Mouse (Mus musculus) midbrain, embryonic 16.5 days (tissue): ENCODE data around the gene Dhrs2. TPM values are rescaled to one million over a fixed set of nuclear protein-coding genes. Genes with fewer than 3 reads are reported as not detected.

Experiments used
- ATAC-seq: fragments of 200-750 bp; cut with Nextera tagmentation; 2 replicates; pipeline ENCODE4 v1.8.0; 2017; ENCODE audit warnings: moderate TSS enrichment
- H3K27ac ChIP-seq: fragments of 300-500 bp; sonication (generic); 2 replicates; pipeline ENCODE4 v1.5.1; 2014; ENCODE audit warnings: mild to moderate bottlenecking, low read length, mixed read lengths
- H3K27me3 ChIP-seq: fragments of 300-500 bp; sonication (generic); 2 replicates; pipeline ENCODE4 v1.6.1; 2014; ENCODE audit warnings: low read depth, low read length, mixed read lengths; ENCODE audit not compliant: control insufficient read depth, insufficient read depth
- H3K36me3 ChIP-seq: fragments of 300-500 bp; sonication (generic); 2 replicates; pipeline ENCODE4 v1.6.1; 2014; ENCODE audit warnings: mild to moderate bottlenecking, low read length, moderate library complexity, mixed read lengths; ENCODE audit not compliant: control insufficient read depth, insufficient read depth
- H3K4me1 ChIP-seq: fragments of 300-500 bp; sonication (generic); 2 replicates; pipeline ENCODE4 v1.6.1; 2014; ENCODE audit warnings: mild to moderate bottlenecking, low read length, mixed read lengths; ENCODE audit not compliant: control insufficient read depth, insufficient read depth
- H3K4me2 ChIP-seq: fragments of 300-500 bp; sonication (generic); 2 replicates; pipeline ENCODE4 v1.6.1; 2014; ENCODE audit warnings: mild to moderate bottlenecking, low read length, mixed read lengths
- H3K4me3 ChIP-seq: fragments of 300-500 bp; sonication (generic); 2 replicates; pipeline ENCODE4 v1.5.1; 2014; ENCODE audit warnings: low read depth, mild to moderate bottlenecking, low read length, moderate library complexity, mixed read lengths
- H3K9ac ChIP-seq: fragments of 300-500 bp; sonication (generic); 2 replicates; pipeline ENCODE4 v1.6.1; 2014; ENCODE audit warnings: low read depth, low read length, mixed read lengths
- H3K9me3 ChIP-seq: fragments of 300-500 bp; sonication (generic); replicated peaks from 2 replicates; pipeline ENCODE4 v1.6.1; 2014; ENCODE audit warnings: mild to moderate bottlenecking, low read length, mixed read lengths; ENCODE audit not compliant: control insufficient read depth, poor library complexity, severe bottlenecking
- WGBS: fragments of 180-500 bp; shearing (Covaris S2); extraction: QIAGEN DNeasy Blood & Tissue Kit; methylation state at CpG from one replicate; pipeline ENCODE4 v1.1.7; 2014; 5-methylcytosine and 5-hydroxymethylcytosine counted together
- polyA plus RNA-seq: library from polyadenylated mRNA; unstranded; fragments of >200 nt; fragmentation: Nextera tagmentation; extraction: Ambion mirVana; gene quantifications from 2 replicates; pipeline ENCODE4 v1.2.1, GENCODE M21; 2015

Dhrs2 gene
- polyA plus RNA-seq, 1 experiment from 2014 or later = 0.57 TPM

- Histone ChIP-seq H3K9me3 (no peaks in the 10 kb centered on the region), H3K27ac (no peak overlapping the region), H3K9ac (no peak overlapping the region), H3K4me2 (no peak overlapping the region), H3K4me3 (no peak overlapping the region), H3K4me1 (no peaks in the 10 kb centered on the region), H3K36me3 (no peaks in the 10 kb centered on the region), H3K27me3 (no peaks in the 10 kb centered on the region)
- no peak for ATAC-seq
- WGBS = 38% methylated on average over 1 of the region's 1 CpGs
These were observed 1.4 kb downstream of the Dhrs2 start for GRCm38 (mm10) chr14:55223172-55223571.

GRCm38 (mm10) chr14:55234639-55235038, 12.8 kb downstream of the Dhrs2 start:
- H3K4me1 ChIP-seq = no peaks in the 10 kb centered on the region
- H3K36me3 ChIP-seq = no peaks in the 10 kb centered on the region
- no peaks in the 10 kb centered on the region for H3K27me3 ChIP-seq
- no peak overlapping the region for H3K4me3 ChIP-seq
- H3K9ac ChIP-seq = no peak overlapping the region
- no peak for ATAC-seq
- no peak overlapping the region for H3K27ac ChIP-seq
- no peak overlapping the region for H3K4me2 ChIP-seq
- no peaks in the 10 kb centered on the region for H3K9me3 ChIP-seq
- WGBS = 92% methylated on average over 11 of the region's 11 CpGs

GRCm38 (mm10) chr14:55236685-55237084, 14.9 kb downstream of the Dhrs2 start:
- H3K4me3 ChIP-seq = no peak overlapping the region
- H3K4me2 ChIP-seq = no peak overlapping the region
- H3K4me1 ChIP-seq = no peaks in the 10 kb centered on the region
- no peaks in the 10 kb centered on the region for H3K36me3 ChIP-seq
- no peaks in the 10 kb centered on the region for H3K9me3 ChIP-seq
- WGBS = 79% methylated on average over 2 of the region's 2 CpGs
- H3K27me3 ChIP-seq = no peaks in the 10 kb centered on the region
- ATAC-seq = no peak
- H3K9ac ChIP-seq = no peak overlapping the region
- H3K27ac ChIP-seq = no peak overlapping the region

DNA sequence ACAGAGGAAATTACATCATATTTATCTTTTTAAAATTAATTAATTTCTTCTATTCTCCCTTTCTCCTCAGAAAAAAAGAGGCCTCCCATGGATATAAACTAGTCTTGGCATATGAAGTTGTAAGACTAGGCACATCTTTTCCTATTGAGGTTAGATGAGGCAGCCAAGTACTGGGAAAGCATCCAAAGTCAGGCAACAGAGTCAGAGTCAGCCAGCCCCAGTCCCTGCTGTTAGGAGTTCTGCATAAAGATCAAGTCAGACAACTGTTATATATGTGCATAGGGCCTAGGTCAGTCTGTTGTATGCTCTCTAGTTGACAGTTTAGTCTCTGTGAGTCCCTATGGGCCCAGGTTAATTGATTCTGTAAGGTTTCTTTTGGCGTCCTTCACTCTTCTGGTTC, 20.9 kb downstream of the Dhrs2 start:
- Histone ChIP-seq H3K27me3 (no peaks in the 10 kb centered on the region), H3K9ac (no peak overlapping the region), H3K9me3 (no peaks in the 10 kb centered on the region), H3K4me2 (no peak overlapping the region), H3K4me1 (peaks cover 5% of the 10 kb centered on the region; the same call in 1 of the 2 replicates), H3K36me3 (no peaks in the 10 kb centered on the region), H3K4me3 (no peak overlapping the region), H3K27ac (no peak overlapping the region)
- no peak for ATAC-seq
- WGBS = 89% methylated on average over 1 of the region's 1 CpGs

GRCm38 (mm10) chr14:55247181-55247580, 25.4 kb downstream of the Dhrs2 start:
- Histone ChIP-seq H3K4me3 (no peak overlapping the region), H3K36me3 (no peaks in the 10 kb centered on the region), H3K9ac (no peak overlapping the region), H3K4me2 (no peak overlapping the region), H3K27me3 (no peaks in the 10 kb centered on the region), H3K9me3 (no peaks in the 10 kb centered on the region), H3K27ac (no peak overlapping the region), H3K4me1 (peaks cover 5% of the 10 kb centered on the region; the same call in 1 of the 2 replicates)
- no peak for ATAC-seq
- 25% methylated on average over 6 of the region's 6 CpGs for WGBS

GRCm38 (mm10) chr14:55248284-55248683, 26.5 kb downstream of the Dhrs2 start:
- Histone ChIP-seq H3K4me1 (peaks cover 5% of the 10 kb centered on the region; the same call in 1 of the 2 replicates), H3K9ac (no peak overlapping the region), H3K4me3 (no peak overlapping the region), H3K27ac (no peak overlapping the region), H3K36me3 (no peaks in the 10 kb centered on the region), H3K9me3 (no peaks in the 10 kb centered on the region), H3K27me3 (no peaks in the 10 kb centered on the region), H3K4me2 (no peak overlapping the region)
- WGBS = 81% methylated on average over 6 of the region's 6 CpGs
- no peak for ATAC-seq

GRCm38 (mm10) chr14:55253580-55253979, 31.8 kb downstream of the Dhrs2 start:
- 81% methylated on average over 4 of the region's 4 CpGs for WGBS
- Histone ChIP-seq H3K4me1 (no peaks in the 10 kb centered on the region), H3K27ac (no peak overlapping the region), H3K9ac (no peak overlapping the region), H3K36me3 (no peaks in the 10 kb centered on the region), H3K27me3 (no peaks in the 10 kb centered on the region), H3K9me3 (no peaks in the 10 kb centered on the region), H3K4me3 (no peak overlapping the region), H3K4me2 (no peak overlapping the region)
- ATAC-seq = no peak

DNA sequence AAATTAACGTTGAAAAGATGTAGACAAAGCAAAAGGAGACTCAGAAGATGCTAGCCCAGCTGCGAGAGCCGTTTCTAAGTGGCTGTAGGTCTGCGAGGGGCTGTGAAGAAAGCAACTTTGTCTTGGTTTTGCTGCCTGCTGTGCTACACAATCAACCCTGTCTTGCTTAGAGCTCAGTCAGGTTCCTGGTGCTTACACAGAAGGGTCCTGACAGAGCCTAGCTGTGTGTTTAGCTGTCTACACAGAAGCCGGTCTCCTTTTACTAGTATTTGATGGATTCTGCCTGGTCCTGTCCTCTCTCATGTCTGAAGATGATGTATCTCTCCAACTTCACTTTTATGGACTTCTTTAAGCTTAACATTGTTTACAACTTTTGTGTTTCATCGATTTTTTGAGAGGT, 33.6 kb downstream of the Dhrs2 start:
- 39% methylated on average over 6 of the region's 6 CpGs for WGBS
- Histone ChIP-seq H3K9me3 (no peaks in the 10 kb centered on the region), H3K9ac (no peak overlapping the region), H3K4me3 (no peak overlapping the region), H3K27ac (no peak overlapping the region), H3K27me3 (no peaks in the 10 kb centered on the region), H3K4me2 (no peak overlapping the region), H3K36me3 (no peaks in the 10 kb centered on the region), H3K4me1 (no peaks in the 10 kb centered on the region)
- no peak for ATAC-seq

DNA sequence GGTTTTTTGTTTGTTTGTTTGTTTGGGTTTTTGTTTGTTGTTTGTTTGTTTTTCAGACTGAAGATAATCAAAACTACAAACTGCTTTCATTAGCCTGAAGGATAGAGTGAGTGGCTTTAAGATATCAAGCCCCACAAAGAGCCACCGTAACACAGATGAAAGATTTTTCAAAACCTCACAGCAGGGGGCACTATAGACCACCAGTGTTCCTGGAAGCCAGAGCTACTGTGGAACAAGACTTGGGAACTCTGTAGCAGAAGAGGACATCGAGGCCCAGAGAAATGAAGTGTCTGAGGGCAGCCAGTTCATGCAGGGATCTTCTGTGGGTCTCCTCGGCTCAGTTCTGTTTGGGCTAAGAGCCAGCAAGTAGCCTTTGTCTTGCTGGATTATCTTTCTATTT, 49.4 kb downstream of the Dhrs2 start:
- Histone ChIP-seq H3K9ac (no peak overlapping the region), H3K27ac (no peak overlapping the region), H3K36me3 (no peaks in the 10 kb centered on the region), H3K4me2 (no peak overlapping the region), H3K27me3 (no peaks in the 10 kb centered on the region), H3K4me3 (no peak overlapping the region), H3K4me1 (no peaks in the 10 kb centered on the region), H3K9me3 (no peaks in the 10 kb centered on the region)
- ATAC-seq = no peak
- WGBS = 54% methylated on average over 3 of the region's 3 CpGs

DNA sequence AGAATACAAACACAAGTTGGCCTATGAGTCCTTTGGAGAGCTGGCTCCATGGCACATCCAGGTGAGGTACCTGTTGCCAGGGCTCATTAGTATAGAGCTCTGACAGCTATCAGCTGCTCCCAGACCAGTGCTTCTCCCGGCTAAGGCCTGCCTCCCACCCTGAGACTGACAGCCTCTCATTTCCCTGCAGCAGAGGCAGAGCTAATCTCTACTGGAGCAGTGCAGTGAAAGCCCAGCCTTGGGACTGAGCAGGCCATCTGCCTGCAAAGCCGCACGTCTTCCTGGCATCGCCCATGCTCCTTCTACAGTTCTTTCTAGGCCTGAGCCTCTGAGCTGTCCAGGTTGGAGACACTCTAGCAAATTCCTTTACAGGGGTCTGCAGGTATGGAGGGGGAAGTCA, 51.2 kb downstream of the Dhrs2 start:
- no peak for ATAC-seq
- WGBS = 77% methylated on average over 4 of the region's 4 CpGs
- H3K9ac ChIP-seq = no peak overlapping the region

More for the DNA sequence above, 51.2 kb downstream of the Dhrs2 start:
- no peaks in the 10 kb centered on the region for H3K9me3 ChIP-seq
- no peaks in the 10 kb centered on the region for H3K27me3 ChIP-seq
- H3K4me1 ChIP-seq = no peaks in the 10 kb centered on the region
- H3K27ac ChIP-seq = no peak overlapping the region
- no peak overlapping the region for H3K4me3 ChIP-seq
- H3K36me3 ChIP-seq = no peaks in the 10 kb centered on the region
- no peak overlapping the region for H3K4me2 ChIP-seq
